Mouse (Mus musculus) lung, postnatal 10 days (tissue): ENCODE measurements around the gene Drap1.
"Not testable (repeated sequence)": the region's sequence is repeated elsewhere in the genome, so short reads cannot be mapped to it uniquely, and the experiment has no call there.

Experiments used
- DNase-seq: peaks from one replicate; pipeline ENCODE4 v3.0.0; 2021

The Drap1 gene

DNA sequence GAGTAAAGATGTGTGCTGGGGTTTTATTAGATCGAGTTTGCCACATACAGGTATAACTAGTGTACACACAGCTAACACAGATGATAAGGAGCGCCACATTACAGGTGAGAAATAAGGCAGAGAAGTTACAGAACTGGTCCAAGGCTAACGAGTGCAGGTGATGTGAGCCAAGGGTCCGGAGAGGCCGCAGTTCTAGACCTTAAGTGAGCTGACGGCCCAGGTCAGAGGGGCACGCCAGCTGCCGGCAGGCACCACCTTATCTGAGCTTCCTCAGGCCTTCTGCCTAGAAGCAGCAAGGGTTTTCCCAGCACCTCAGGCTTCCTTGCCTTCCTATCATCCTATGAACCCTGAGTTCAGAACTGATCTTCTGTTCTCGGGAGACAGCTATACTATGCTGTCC lies 5.1 kb downstream of the Drap1 start:
- DNase-seq: no peak

DNA sequence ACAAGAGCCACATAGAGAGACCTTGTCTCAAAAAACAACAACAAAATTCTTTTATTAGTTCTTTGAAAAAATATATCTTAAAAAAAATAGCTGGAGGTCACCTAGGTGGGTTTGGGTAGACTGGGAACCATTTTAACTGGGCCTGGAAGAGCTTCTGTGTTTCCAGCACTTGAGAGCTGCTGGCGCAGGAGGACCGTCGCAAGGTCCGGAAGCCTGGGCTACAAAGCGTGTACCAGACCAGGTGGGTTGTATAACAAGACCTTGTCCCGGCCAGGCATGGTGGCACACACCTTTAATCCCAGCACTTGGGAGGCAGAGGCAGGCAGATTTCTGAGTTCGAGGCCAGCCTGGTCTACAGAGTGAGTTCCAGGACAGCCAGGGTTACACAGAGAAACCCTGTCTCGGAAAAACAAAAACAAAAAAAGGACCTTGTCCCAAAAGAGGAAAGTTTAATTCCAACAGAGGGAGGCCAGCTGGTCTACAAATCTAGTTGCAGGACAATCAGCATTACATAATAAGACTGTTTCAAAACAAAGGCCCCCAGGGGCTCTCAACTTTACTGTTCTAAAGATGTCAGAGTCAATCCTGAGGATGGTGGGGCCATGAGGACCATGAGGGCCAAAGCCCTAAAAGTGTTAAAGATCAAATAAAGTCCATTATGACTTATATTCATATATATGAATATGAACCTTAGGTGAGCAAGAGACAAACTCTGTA lies 5.9 kb downstream of the Drap1 start:
- DNase-seq: no peak

DNA sequence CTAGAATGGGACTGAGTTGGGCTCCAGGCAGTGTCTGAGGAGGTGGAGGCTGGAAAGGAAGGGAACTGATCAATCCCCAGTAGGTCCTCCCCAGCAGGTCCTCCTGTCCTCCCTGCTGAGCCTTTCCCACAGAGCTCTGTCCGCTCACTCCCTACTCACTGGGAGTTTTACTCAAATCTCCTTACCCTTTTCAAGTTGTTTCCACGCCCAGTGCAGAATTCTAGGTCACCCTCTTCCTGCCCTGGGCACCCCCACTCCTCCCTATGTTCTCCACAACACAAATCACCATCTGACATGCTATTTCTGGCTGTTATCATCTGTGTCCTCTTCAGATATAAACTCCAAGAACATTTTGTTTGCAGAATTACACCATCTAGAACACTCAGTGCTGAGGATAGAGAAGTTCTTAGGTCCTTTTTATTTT lies 10.2 kb downstream of the Drap1 start:
- DNase-seq: peak; percentile 65

- no peak for DNase-seq
Measured at GRCm38 (mm10) chr19:5413840-5414239, 10.9 kb downstream of the Drap1 start.

DNA sequence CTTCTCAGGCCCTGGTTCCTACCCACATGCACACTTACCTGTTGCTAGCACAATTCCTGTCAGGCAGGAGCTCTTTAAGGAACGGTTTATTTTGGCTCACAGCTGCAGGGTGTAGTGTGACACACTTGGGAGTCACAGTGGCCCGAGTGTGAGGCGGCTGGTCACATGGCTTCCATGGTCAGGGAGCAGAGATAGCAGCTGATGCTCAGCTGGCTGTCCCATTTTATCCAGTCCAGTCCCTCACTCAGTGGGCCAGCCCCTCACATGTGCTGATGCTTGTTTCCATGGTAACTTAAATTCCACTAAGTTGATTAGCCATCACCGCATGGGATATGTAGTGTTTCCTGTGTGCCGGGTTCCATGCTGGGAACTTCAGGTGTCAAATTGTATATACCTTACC lies 12.8 kb downstream of the Drap1 start:
- DNase-seq: no peak

- DNase-seq: peak; percentile 69
Measured at GRCm38 (mm10) chr19:5410641-5411040, 14.1 kb downstream of the Drap1 start.

DNA sequence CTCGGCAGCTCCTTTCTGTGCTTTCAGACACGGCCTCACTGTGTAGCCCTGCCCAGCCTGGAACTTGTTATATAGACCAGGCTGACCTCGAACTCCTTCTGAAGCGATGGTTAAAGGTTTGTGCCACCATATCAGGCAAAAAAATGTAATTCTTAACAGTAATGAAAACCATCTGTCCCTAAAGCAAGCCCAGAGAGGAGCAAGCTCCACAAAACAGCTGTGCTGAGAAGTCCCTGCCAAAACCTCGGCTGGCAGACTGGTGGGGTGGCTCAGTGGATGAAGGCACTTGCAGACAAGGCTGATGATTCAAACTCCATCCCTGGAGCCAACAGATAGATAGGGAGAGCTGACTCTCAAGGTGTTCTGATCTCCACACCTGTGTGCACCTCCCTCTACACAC lies 15.7 kb downstream of the Drap1 start:
- DNase-seq: peak; percentile 81

GRCm38 (mm10) chr19:5408057-5409001 lies 16.4 kb downstream of the Drap1 start:
- peak; percentile 61 for DNase-seq

DNA sequence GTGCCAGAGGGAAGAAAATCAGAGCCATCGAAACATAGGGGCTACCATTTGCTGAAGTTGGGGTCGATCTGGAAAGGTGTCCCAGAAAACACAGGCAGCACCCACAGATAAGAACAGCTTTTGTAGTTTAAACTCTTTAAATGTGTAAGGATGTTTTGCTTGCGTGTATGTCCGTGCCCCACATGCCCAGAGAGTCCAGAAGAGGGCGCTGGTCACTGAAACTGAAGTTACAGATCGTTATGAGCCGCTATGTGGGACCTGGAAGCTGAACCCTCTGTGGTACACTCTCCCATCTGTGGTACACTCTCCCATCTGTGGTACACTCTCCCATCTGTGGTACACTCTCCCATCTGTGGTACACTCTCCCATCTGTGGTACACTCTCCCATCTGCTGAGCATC lies 17.6 kb downstream of the Drap1 start:
- peak; percentile 80 for DNase-seq

- not testable (repeated sequence) for DNase-seq
Measured at GRCm38 (mm10) chr19:5406531-5407126, 18.1 kb downstream of the Drap1 start.

DNA sequence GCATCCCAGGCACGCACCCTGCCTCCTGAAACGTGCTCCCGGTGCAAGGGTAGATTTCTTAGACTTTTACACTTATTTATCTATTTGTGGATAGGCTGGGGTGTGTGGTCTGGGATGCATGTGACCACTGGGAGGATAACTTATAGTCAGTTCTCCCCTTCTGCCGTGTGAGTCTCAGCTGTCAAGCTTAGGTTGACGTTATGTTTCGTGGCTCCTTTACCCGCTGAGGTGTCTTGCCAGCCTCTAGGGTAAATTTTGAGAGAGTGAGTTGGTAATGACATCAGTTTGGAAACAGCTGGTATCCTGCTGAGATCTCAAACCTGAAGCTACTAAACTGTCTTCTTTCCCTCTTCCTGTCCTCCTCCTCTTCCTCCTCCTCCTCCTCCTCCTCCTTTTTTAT lies 18.9 kb downstream of the Drap1 start:
- DNase-seq: no peak

GRCm38 (mm10) chr19:5402293-5402692 lies 22.5 kb downstream of the Drap1 start, which contains the start of gene Tsga10ip:
Tsga10ip (minus strand) TSS chr19:5402526.
- DNase-seq: no peak

GRCm38 (mm10) chr19:5401073-5401472 lies 23.7 kb downstream of the Drap1 start:
- not testable (repeated sequence) for DNase-seq

DNA sequence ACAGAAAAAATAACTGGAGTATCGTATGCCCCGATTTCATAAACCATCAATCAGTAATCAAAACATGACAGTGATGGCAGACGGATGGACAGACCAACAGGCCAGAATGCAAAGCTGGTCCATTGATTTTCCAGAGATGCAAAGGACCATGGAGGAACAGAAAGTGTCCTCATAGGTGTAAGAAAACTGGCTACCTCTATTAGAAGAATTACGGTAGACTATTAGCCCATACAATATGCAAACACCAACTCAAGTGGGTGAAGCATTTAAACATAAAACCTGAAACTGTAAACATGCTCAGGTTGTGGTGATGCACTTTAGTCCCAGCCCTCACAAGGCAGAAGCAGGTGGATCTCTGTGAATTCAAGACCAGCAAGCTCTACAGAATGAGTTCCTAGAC lies 29.4 kb downstream of the Drap1 start:
- DNase-seq: no peak

DNA sequence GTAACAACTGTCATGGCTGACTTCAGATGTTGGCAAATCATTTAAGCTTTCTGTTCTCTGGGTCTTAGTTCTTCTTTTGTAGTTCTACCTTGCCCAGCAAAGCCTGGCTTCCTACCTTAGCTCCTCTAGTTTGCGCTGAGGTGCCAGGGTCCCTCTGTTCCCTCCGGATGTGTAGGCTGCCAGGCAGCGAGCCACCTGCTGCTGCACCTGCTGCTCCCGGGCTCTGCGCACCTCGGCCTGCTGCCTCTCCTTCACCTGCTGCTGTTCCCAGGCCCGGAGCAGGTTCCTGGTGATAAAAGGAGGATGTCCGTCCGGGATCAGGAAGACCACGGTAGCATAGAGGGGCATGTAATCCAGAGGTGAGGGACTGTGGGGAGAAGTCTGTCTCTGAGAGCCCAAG lies 30.6 kb downstream of the Drap1 start:
- no peak for DNase-seq

DNA sequence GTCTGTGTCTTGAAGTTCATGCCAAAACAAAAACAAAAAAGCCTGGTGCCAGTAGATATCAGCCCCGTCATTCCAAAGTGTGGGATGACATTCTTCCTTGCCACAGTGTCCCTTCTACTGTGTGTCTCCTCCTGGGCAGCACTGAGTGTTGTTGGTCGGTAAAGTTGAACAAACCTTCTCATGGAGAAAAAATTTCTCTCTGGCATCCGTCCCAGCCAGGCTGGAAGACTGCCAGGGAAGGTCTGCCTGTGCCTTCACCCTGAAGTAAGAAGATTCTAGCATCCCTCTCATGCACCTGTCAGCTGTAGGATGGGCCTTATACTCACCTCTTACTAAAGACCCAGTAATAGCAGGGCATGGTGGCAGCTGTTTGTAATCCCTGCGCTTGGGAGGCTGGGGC lies 31.9 kb downstream of the Drap1 start:
- peak; percentile 67 for DNase-seq

- DNase-seq: no peak
Measured at GRCm38 (mm10) chr19:5390416-5390815, 34.4 kb downstream of the Drap1 start.

GRCm38 (mm10) chr19:5389647-5390046 lies 35.1 kb downstream of the Drap1 start:
- peak; percentile 61 for DNase-seq

- DNase-seq: peak; percentile 97
Measured at GRCm38 (mm10) chr19:5388588-5389242, 36.1 kb downstream of the Drap1 start, which contains the start of gene Sart1. Sart1 (minus strand) TSS chr19:5388703.

GRCm38 (mm10) chr19:5388011-5388441 lies 36.8 kb downstream of the Drap1 start:
- DNase-seq: peak; percentile 56

- DNase-seq: no peak
Measured at GRCm38 (mm10) chr19:5384715-5385114, 40.1 kb downstream of the Drap1 start.

- DNase-seq: no peak
Measured at GRCm38 (mm10) chr19:5383326-5383725, 41.5 kb downstream of the Drap1 start.

GRCm38 (mm10) chr19:5377446-5377845 lies 47.3 kb downstream of the Drap1 start:
- no peak for DNase-seq
